Mouse (Mus musculus) olfactory bulb, adult 2 months (tissue): ENCODE results near the gene Tmem44.

ENCODE experiments used
- CTCF ChIP-seq: fragments of 200-500 bp; IDR thresholded peaks from 2 replicates; pipeline ENCODE4 v1.5.1; 2012; ENCODE audit warnings: low read depth, mild to moderate bottlenecking, low read length, moderate library complexity; ENCODE audit not compliant: insufficient read depth
- POLR2A ChIP-seq: fragments of 200-500 bp; IDR thresholded peaks from 2 replicates; pipeline ENCODE4 v1.6.1; 2012; ENCODE audit warnings: mild to moderate bottlenecking, low read depth, low read length, moderate library complexity; ENCODE audit not compliant: insufficient read depth

DNA sequence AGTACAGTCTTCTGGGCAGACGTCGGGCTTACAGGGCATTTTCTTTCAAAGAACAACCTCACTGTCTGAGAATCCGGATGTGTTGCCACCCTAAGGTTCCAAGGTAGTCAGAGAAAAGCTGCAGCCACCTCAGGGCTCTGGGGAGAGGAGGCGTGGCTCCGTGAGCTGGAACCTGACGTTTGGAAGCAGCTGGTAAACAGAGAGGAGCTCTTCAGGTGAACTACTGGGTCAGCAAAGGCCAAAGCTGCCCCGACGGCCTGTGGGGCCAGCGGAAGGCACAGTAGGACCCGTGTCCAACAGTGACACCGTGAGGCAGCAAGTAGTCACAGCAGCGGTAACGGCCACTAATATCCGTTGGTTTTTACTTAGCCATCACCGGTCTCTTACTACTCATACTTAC, 46.7 kb downstream of the Tmem44 start:
- no peak for TF ChIP-seq POLR2A
- peak; percentile 40; the same call in 1 of the 2 replicates for TF ChIP-seq CTCF
